Mouse (Mus musculus) inflammation-experienced regulatory T-cells (primary cell): ENCODE results near the gene 2200002D01Rik. TPM values are rescaled to one million over a fixed set of nuclear protein-coding genes. Genes with fewer than 3 reads are reported as not detected.

Experiments
- polyA plus RNA-seq, 2 experiments: library from polyadenylated mRNA; unstranded; fragments of 100-300 nt; shearing (Covaris generic); gene quantifications; one replicate each; pipeline ENCODE4 v1.2.1; 2017

The 2200002D01Rik gene
- 1 to 10 TPM; 2.5 to 5.8 TPM for polyA plus RNA-seq

GRCm38 (mm10) chr7:29248261-29248841 is at the start of gene 2200002D01Rik:
TSS of gene 2200002D01Rik (minus strand) at chr7:29248466.

GRCm38 (mm10) chr7:29288942-29289638 is 40.8 kb upstream of the 2200002D01Rik start, which contains the start of gene Ppp1r14a:
TSS of gene Ppp1r14a (plus strand) at chr7:29289308.

GRCm38 (mm10) chr7:29281201-29282073 is 33.2 kb upstream of the 2200002D01Rik start, which contains the start of gene Spint2:
TSS of gene Spint2 (minus strand) at chr7:29281912.

GRCm38 (mm10) chr7:29238019-29238967 is 10.0 kb downstream of the 2200002D01Rik start, which contains the start of gene Yif1b:
TSS of gene Yif1b (plus strand) at chr7:29238329.

GRCm38 (mm10) chr7:29232247-29233013 is 15.8 kb downstream of the 2200002D01Rik start, which contains the start of gene Kcnk6:
TSS of gene Kcnk6 (minus strand) at chr7:29232515.

GRCm38 (mm10) chr7:29213675-29214082 is 34.6 kb downstream of the 2200002D01Rik start, which contains the start of gene Catsperg1:
TSS of gene Catsperg1 (minus strand) at chr7:29214035.

Other genes starting within 250 kb of the 2200002D01Rik start
- 1 to 10 TPM in 1 of 2 experiments, under 1 TPM in 1; 0.02 to 1.4 TPM for gene Ryr1, start 123.3 kb downstream of the 2200002D01Rik start, polyA plus RNA-seq
- gene Rasgrp4, start 113.6 kb downstream of the 2200002D01Rik start, polyA plus RNA-seq: 1 to 10 TPM in 1 of 2 experiments, under 1 TPM in 1; 0.94 to 1.0 TPM
- 10 to 100 TPM; 68.9 to 72.7 TPM for gene Fam98c, start 92.2 kb downstream of the 2200002D01Rik start, polyA plus RNA-seq
- gene Ggn, start 78.3 kb downstream of the 2200002D01Rik start, polyA plus RNA-seq: under 1 TPM; 0.07 to 0.36 TPM
- under 1 TPM; 0.28 to 0.70 TPM for gene Spred3, start 78.1 kb downstream of the 2200002D01Rik start, polyA plus RNA-seq
- gene Psmd8, start 67.8 kb downstream of the 2200002D01Rik start, polyA plus RNA-seq: 100 to 1,000 TPM; 205 to 212 TPM
- 1 to 10 TPM; 1.3 to 2.1 TPM for gene Catsperg1, start 34.4 kb downstream of the 2200002D01Rik start, polyA plus RNA-seq
- gene Kcnk6, start 16.0 kb downstream of the 2200002D01Rik start, polyA plus RNA-seq: 1 to 10 TPM; 1.8 to 5.3 TPM
- gene Yif1b, start 10.1 kb downstream of the 2200002D01Rik start, polyA plus RNA-seq: 10 to 100 TPM; 62.0 to 64.6 TPM
- 100 to 1,000 TPM; 215 to 221 TPM for gene Spint2, start 33.4 kb upstream of the 2200002D01Rik start, polyA plus RNA-seq
- gene Ppp1r14a, start 40.8 kb upstream of the 2200002D01Rik start, polyA plus RNA-seq: 1 to 10 TPM in 1 of 2 experiments, not detected in 1; 1.4 TPM
- gene Dpf1, start 55.5 kb upstream of the 2200002D01Rik start, polyA plus RNA-seq: under 1 TPM in 1 of 2 experiments, not detected in 1; 0.06 TPM